Mouse (Mus musculus): ENCODE results near the gene Lingo1. TPM values are rescaled to one million over a fixed set of nuclear protein-coding genes. Genes with fewer than 3 reads are reported as not detected.

Gene Lingo1
- polyA plus RNA-seq, 1 experiment from 2014 or later = 3.2 TPM

GRCm38 (mm10) chr9:56661217-56661840, 134.9 kb downstream of the Lingo1 start:
- no peaks in the 10 kb centered on the region for H3K27me3 ChIP-seq (ENCODE audit: insufficient read depth, low read length)
- ATAC-seq (replicated peaks; ENCODE audit: low FRiP score, low read depth) = no peak
- WGBS = 64% methylated on average over 3 of the region's 3 CpGs
- H3K36me3 ChIP-seq (ENCODE audit: insufficient read depth, low read length) = no peaks in the 10 kb centered on the region
- no peak overlapping the region for H3K27ac ChIP-seq
- no peak for DNase-seq (ENCODE audit: low spot score)
- no peaks in the 10 kb centered on the region for H3K9me3 ChIP-seq (replicated peaks; ENCODE audit: low read length)
- H3K4me1 ChIP-seq (replicated peaks; ENCODE audit: insufficient read depth, low read length) = no peaks in the 10 kb centered on the region
- TF ChIP-seq CTCF (IDR thresholded peaks at IDR 0.05; ENCODE audit: low read depth) = no peak
- no peak overlapping the region for H3K4me2 ChIP-seq (ENCODE audit: low read length)
- no peak overlapping the region for H3K4me3 ChIP-seq (replicated peaks; ENCODE audit: low read depth, low read length)
- H3K9ac ChIP-seq (ENCODE audit: low read depth, low read length) = no peak overlapping the region

GRCm38 (mm10) chr9:56658580-56658979, 137.7 kb downstream of the Lingo1 start:
- no peak overlapping the region for H3K4me2 ChIP-seq (ENCODE audit: low read length)
- H3K4me3 ChIP-seq (replicated peaks; ENCODE audit: low read depth, low read length) = no peak overlapping the region
- no peaks in the 10 kb centered on the region for H3K9me3 ChIP-seq (replicated peaks; ENCODE audit: low read length)
- H3K36me3 ChIP-seq (ENCODE audit: insufficient read depth, low read length) = no peaks in the 10 kb centered on the region
- ATAC-seq (replicated peaks; ENCODE audit: low FRiP score, low read depth) (no peak), DNase-seq (ENCODE audit: low spot score) (no peak)
- 87% methylated on average over 4 of the region's 4 CpGs for WGBS
- no peak overlapping the region for H3K27ac ChIP-seq
- H3K9ac ChIP-seq (ENCODE audit: low read depth, low read length) = no peak overlapping the region
- H3K27me3 ChIP-seq (ENCODE audit: insufficient read depth, low read length) = no peaks in the 10 kb centered on the region
- no peaks in the 10 kb centered on the region for H3K4me1 ChIP-seq (replicated peaks; ENCODE audit: insufficient read depth, low read length)
- TF ChIP-seq CTCF (IDR thresholded peaks at IDR 0.05; ENCODE audit: low read depth) = no peak

- H3K27me3 ChIP-seq (ENCODE audit: insufficient read depth, low read length) = no peaks in the 10 kb centered on the region
- no peak overlapping the region for H3K4me3 ChIP-seq (replicated peaks; ENCODE audit: low read depth, low read length)
- ATAC-seq (replicated peaks; ENCODE audit: low FRiP score, low read depth) = no peak
- TF ChIP-seq CTCF (IDR thresholded peaks at IDR 0.05; ENCODE audit: low read depth) = no peak
- no peaks in the 10 kb centered on the region for H3K4me1 ChIP-seq (replicated peaks; ENCODE audit: insufficient read depth, low read length)
- 74% methylated on average over 6 of the region's 6 CpGs for WGBS
- DNase-seq (ENCODE audit: low spot score) = no peak
- no peaks in the 10 kb centered on the region for H3K9me3 ChIP-seq (replicated peaks; ENCODE audit: low read length)
- no peak overlapping the region for H3K4me2 ChIP-seq (ENCODE audit: low read length)
- no peak overlapping the region for H3K9ac ChIP-seq (ENCODE audit: low read depth, low read length)
- no peaks in the 10 kb centered on the region for H3K36me3 ChIP-seq (ENCODE audit: insufficient read depth, low read length)
- no peak overlapping the region for H3K27ac ChIP-seq
Measured at GRCm38 (mm10) chr9:56657996-56658398, 138.3 kb downstream of the Lingo1 start.

- 49% methylated on average over 16 of the region's 16 CpGs for WGBS
- Histone ChIP-seq H3K36me3 (ENCODE audit: insufficient read depth, low read length) (no peaks in the 10 kb centered on the region), H3K4me1 (replicated peaks; ENCODE audit: insufficient read depth, low read length) (no peaks in the 10 kb centered on the region), H3K27me3 (ENCODE audit: insufficient read depth, low read length) (no peaks in the 10 kb centered on the region), H3K4me3 (replicated peaks; ENCODE audit: low read depth, low read length) (no peak overlapping the region), H3K27ac (no peak overlapping the region), H3K9ac (ENCODE audit: low read depth, low read length) (no peak overlapping the region), H3K9me3 (replicated peaks; ENCODE audit: low read length) (no peaks in the 10 kb centered on the region), H3K4me2 (ENCODE audit: low read length) (no peak overlapping the region)
- DNase-seq (ENCODE audit: low spot score) (no peak), ATAC-seq (replicated peaks; ENCODE audit: low FRiP score, low read depth) (no peak)
- TF ChIP-seq CTCF (IDR thresholded peaks at IDR 0.05; ENCODE audit: low read depth) = no peak
Measured at GRCm38 (mm10) chr9:56656766-56657542, 139.3 kb downstream of the Lingo1 start.

GRCm38 (mm10) chr9:56655167-56655566, 141.1 kb downstream of the Lingo1 start:
- Histone ChIP-seq H3K27ac (no peak overlapping the region), H3K9me3 (replicated peaks; ENCODE audit: low read length) (no peaks in the 10 kb centered on the region), H3K4me1 (replicated peaks; ENCODE audit: insufficient read depth, low read length) (no peaks in the 10 kb centered on the region), H3K36me3 (ENCODE audit: insufficient read depth, low read length) (no peaks in the 10 kb centered on the region), H3K9ac (ENCODE audit: low read depth, low read length) (no peak overlapping the region), H3K27me3 (ENCODE audit: insufficient read depth, low read length) (no peaks in the 10 kb centered on the region), H3K4me2 (ENCODE audit: low read length) (no peak overlapping the region), H3K4me3 (replicated peaks; ENCODE audit: low read depth, low read length) (no peak overlapping the region)
- WGBS = 56% methylated on average over 6 of the region's 6 CpGs
- DNase-seq (ENCODE audit: low spot score) (no peak), ATAC-seq (replicated peaks; ENCODE audit: low FRiP score, low read depth) (no peak)
- no peak for TF ChIP-seq CTCF (IDR thresholded peaks at IDR 0.05; ENCODE audit: low read depth)

- DNase-seq (ENCODE audit: low spot score) = no peak
- H3K9ac ChIP-seq (ENCODE audit: low read depth, low read length) = no peak overlapping the region
- H3K27me3 ChIP-seq (ENCODE audit: insufficient read depth, low read length) = no peaks in the 10 kb centered on the region
- H3K4me3 ChIP-seq (replicated peaks; ENCODE audit: low read depth, low read length) = no peak overlapping the region
- H3K36me3 ChIP-seq (ENCODE audit: insufficient read depth, low read length) = no peaks in the 10 kb centered on the region
- H3K4me2 ChIP-seq (ENCODE audit: low read length) = no peak overlapping the region
- no peak overlapping the region for H3K27ac ChIP-seq
- no peaks in the 10 kb centered on the region for H3K4me1 ChIP-seq (replicated peaks; ENCODE audit: insufficient read depth, low read length)
- no peak for ATAC-seq (replicated peaks; ENCODE audit: low FRiP score, low read depth)
- TF ChIP-seq CTCF (IDR thresholded peaks at IDR 0.05; ENCODE audit: low read depth) = no peak
- 83% methylated on average over 7 of the region's 7 CpGs for WGBS
- no peaks in the 10 kb centered on the region for H3K9me3 ChIP-seq (replicated peaks; ENCODE audit: low read length)
Measured at GRCm38 (mm10) chr9:56652551-56652950, 143.7 kb downstream of the Lingo1 start.

Data from kidney, postnatal 0 days (tissue).